Mouse (Mus musculus) liver, embryonic 15.5 days (tissue): Measurements from ENCODE around the gene Hist1h1d. TPM values are rescaled to one million over a fixed set of nuclear protein-coding genes. Genes with fewer than 3 reads are reported as not detected.
"Not testable (repeated sequence)": the region's sequence is repeated elsewhere in the genome, so short reads cannot be mapped to it uniquely, and the experiment has no call there.

Source experiments
- ATAC-seq: fragments of 200-750 bp; cut with Nextera tagmentation; 2 replicates; pipeline ENCODE4 v1.8.0; 2017; ENCODE audit warnings: moderate number of reproducible peaks, mild to moderate bottlenecking, moderate library complexity; ENCODE audit not compliant: insufficient read depth
- H3K27ac ChIP-seq: fragments of 300-500 bp; sonication (generic); replicated peaks from 2 replicates; pipeline ENCODE4 v1.5.1; 2015; ENCODE audit warnings: mild to moderate bottlenecking, inconsistent platforms
- H3K27me3 ChIP-seq: fragments of 300-500 bp; sonication (generic); 2 replicates; pipeline ENCODE4 v1.6.1; 2015; ENCODE audit warnings: mild to moderate bottlenecking, inconsistent platforms
- H3K36me3 ChIP-seq: fragments of 300-500 bp; sonication (generic); replicated peaks from 2 replicates; pipeline ENCODE4 v1.6.1; 2015; ENCODE audit warnings: moderate library complexity, mild to moderate bottlenecking, inconsistent platforms
- H3K4me1 ChIP-seq: fragments of 300-500 bp; sonication (generic); replicated peaks from 2 replicates; pipeline ENCODE4 v1.6.1; 2015; ENCODE audit warnings: inconsistent platforms
- H3K4me2 ChIP-seq: fragments of 300-500 bp; sonication (generic); 2 replicates; pipeline ENCODE4 v1.6.1; 2015; ENCODE audit warnings: moderate library complexity, mild to moderate bottlenecking, inconsistent platforms
- H3K4me3 ChIP-seq: fragments of 300-500 bp; sonication (generic); replicated peaks from 2 replicates; pipeline ENCODE4 v1.5.1; 2015; ENCODE audit warnings: mild to moderate bottlenecking, inconsistent platforms
- H3K9ac ChIP-seq: fragments of 300-500 bp; sonication (generic); 2 replicates; pipeline ENCODE4 v1.6.1; 2015; ENCODE audit warnings: moderate library complexity, mild to moderate bottlenecking, inconsistent platforms
- H3K9me3 ChIP-seq: fragments of 300-500 bp; sonication (generic); replicated peaks from 2 replicates; pipeline ENCODE4 v1.6.1; 2016; ENCODE audit warnings: inconsistent platforms
- WGBS: fragments of 180-500 bp; shearing (Covaris S2); methylation state at CpG from one replicate; pipeline ENCODE4 v1.1.7; 2015; ENCODE audit warnings: mixed read lengths; ENCODE audit not compliant: insufficient replicate concordance; 5-methylcytosine and 5-hydroxymethylcytosine counted together
- polyA plus RNA-seq: library from polyadenylated mRNA; unstranded; fragments of >200 nt; fragmentation: Nextera tagmentation; extraction: Ambion mirVana; gene quantifications from 2 replicates; pipeline ENCODE4 v1.2.1, GENCODE M21; 2015

Hist1h1d gene
- polyA plus RNA-seq, 1 experiment from 2014 or later: 1.1 TPM

DNA sequence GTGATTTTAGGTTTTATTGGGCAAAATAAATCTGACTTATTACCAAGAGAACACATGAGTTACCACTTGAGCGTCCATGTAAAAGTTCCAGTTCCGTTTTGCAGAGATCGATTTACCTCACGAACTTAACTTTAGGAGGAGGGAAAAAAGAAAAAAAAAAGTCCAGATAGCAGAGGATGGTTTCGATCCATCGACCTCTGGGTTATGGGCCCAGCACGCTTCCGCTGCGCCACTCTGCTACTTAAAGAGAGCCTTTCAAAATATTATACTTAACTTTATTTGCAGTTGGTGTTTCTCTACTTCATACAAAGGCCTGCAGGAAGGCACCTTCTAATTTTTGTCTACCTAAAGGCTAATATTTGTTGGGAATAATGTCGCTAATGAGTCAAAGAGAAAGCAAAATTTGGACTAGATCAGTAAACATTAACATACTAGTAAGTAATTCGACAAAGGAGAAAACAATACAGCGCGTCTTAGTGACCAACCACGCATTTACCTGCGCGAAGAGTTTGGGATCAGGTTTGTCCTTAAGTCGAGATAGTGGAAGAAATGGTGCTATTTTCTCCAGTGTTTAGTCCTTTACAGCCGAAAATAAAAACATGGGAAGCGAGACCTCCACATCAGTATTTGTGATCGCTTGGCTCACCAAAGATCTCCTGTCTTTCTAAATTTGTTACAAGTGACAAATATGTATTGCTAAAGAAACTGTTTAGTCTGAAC lies 22.7 kb upstream of the Hist1h1d start:
- H3K36me3 ChIP-seq: no peaks in the 10 kb centered on the region
- H3K27ac ChIP-seq: peak overlapping the region; percentile 98
- peak overlapping the region; percentile 78 for H3K4me2 ChIP-seq
- H3K4me3 ChIP-seq: peak overlapping the region; percentile 66
- H3K27me3 ChIP-seq: no peaks in the 10 kb centered on the region
- H3K9ac ChIP-seq: peak overlapping the region; percentile 75
- ATAC-seq: no peak
- no peaks in the 10 kb centered on the region for H3K9me3 ChIP-seq
- WGBS: under 1% methylated on average over 20 of the region's 20 CpGs
- H3K4me1 ChIP-seq: peaks cover 42% of the 10 kb centered on the region

GRCm38 (mm10) chr13:23530901-23531875 lies 21.9 kb upstream of the Hist1h1d start, which contains the start of gene Hist1h4h:
Gene Hist1h4h, plus strand, starts transcription at chr13:23531050.
- peak; percentile 59 for ATAC-seq
- H3K9ac ChIP-seq: peak within 1 kb of the TSS; percentile 75

GRCm38 (mm10) chr13:23532262-23533075 lies 20.6 kb upstream of the Hist1h1d start:
- H3K4me2 ChIP-seq: peak overlapping the region; percentile 78
- peak overlapping the region; percentile 66 for H3K4me3 ChIP-seq
- H3K9ac ChIP-seq: peak overlapping the region; percentile 75
- no peaks in the 10 kb centered on the region for H3K9me3 ChIP-seq
- H3K36me3 ChIP-seq: no peaks in the 10 kb centered on the region
- 14% methylated on average over 9 of the region's 9 CpGs for WGBS
- ATAC-seq: no peak
- H3K27me3 ChIP-seq: no peaks in the 10 kb centered on the region
- peak overlapping the region; percentile 98 for H3K27ac ChIP-seq
- H3K4me1 ChIP-seq: peaks cover 38% of the 10 kb centered on the region

More at GRCm38 (mm10) chr13:23530901-23531875, 21.9 kb upstream of the Hist1h1d start, which contains the start of gene Hist1h4h:
- Histone ChIP-seq H3K27ac (peak within 1 kb of the TSS; percentile 98), H3K4me1 (peaks cover 34% of the 10 kb centered on the region), H3K27me3 (no peaks in the 10 kb centered on the region), H3K4me2 (peak within 1 kb of the TSS; percentile 78), H3K9me3 (no peaks in the 10 kb centered on the region), H3K4me3 (peak within 1 kb of the TSS; percentile 66), H3K36me3 (no peaks in the 10 kb centered on the region)
- under 1% methylated on average over 64 of the region's 70 CpGs for WGBS

GRCm38 (mm10) chr13:23533560-23534367 lies 19.3 kb upstream of the Hist1h1d start, which contains the start of gene Hist1h2af:
Gene Hist1h2af, plus strand, starts transcription at chr13:23533906.
- not testable (repeated sequence) for H3K36me3 ChIP-seq, H3K9me3 ChIP-seq, H3K27me3 ChIP-seq
- Histone ChIP-seq H3K4me1 (peaks cover 47% of the 10 kb centered on the region), H3K4me2 (peak within 1 kb of the TSS; percentile 78), H3K9ac (peak within 1 kb of the TSS; percentile 75), H3K27ac (peak within 1 kb of the TSS; percentile 98), H3K4me3 (peak within 1 kb of the TSS; percentile 66)
- WGBS: under 1% methylated on average over 31 of the region's 53 CpGs
- ATAC-seq: peak; percentile 38

DNA sequence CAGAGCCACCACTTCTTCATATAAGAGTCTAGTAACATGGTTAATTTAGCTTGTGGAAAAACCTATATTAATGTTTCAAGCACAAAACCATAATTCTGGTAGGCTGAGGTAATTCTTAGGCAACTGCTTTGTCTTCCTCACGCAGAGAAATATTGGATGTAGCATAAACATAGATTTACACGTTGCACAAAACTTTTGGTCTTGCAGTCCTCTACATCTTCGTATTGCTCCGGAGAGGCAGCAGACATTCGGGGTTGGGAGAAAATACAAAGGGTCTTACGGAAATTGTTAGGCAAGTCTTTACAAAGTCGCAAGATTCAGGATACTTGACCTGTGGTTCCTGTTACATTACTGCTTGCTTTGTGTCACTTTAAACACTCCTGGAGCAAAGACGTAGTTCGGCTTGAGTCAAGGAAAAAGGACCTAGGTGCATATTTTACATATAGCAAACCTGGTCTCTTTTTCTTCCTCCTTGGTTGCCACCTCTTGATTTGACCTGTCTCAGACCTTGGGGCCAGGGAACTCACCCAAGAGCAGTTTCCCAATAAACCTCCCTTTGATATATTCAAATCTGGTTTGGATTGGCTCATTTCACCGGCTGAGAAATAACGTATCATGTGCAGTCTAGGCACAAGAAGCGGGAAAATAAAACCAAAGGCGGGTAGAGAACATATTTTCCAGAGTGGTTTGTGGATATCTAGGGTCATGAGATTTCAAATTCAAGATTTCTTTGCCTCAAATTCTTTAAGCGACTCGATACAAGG lies 18.5 kb upstream of the Hist1h1d start:
- H3K9ac ChIP-seq: peak overlapping the region; percentile 75

DNA sequence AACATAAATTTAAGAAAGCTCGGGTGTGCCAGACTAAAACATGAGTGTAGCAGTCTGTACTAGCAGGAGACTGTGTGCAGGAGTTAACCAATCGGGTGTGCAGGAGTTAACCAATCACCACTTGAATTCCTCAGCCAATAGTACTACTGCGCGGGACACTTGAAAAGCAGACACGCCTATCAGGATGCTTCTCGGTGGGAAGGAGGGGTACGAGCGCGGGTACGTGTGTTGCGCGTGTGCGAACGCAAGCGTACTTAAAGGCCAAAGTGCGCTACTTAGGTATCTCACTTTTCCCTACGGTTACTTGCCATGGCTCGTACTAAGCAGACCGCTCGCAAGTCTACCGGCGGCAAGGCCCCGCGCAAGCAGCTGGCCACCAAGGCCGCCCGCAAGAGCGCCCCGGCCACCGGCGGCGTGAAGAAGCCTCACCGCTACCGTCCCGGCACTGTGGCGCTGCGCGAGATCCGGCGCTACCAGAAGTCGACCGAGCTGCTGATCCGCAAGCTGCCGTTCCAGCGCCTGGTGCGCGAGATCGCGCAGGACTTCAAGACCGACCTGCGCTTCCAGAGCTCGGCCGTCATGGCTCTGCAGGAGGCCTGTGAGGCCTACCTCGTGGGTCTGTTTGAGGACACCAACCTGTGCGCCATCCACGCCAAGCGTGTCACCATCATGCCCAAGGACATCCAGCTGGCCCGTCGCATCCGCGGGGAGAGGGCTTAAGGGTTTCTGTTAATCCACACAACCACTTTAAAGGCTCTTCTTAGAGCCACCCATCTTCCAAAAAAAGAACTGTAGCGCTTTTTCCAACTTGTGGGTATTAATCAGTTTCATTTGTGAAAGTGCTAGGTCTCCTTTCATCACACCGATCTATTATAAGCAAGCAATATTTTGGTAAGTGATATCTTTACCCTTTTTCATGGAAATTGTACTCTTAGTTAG lies 17.7 kb upstream of the Hist1h1d start, which contains the start of gene Hist1h3g:
TSS of gene Hist1h3g (plus strand) at position 286 of the 939 bp plus-strand sequence.
- H3K36me3 ChIP-seq, H3K9me3 ChIP-seq, H3K27me3 ChIP-seq: not testable (repeated sequence)
- H3K4me3 ChIP-seq: peak within 1 kb of the TSS; percentile 66
- H3K9ac ChIP-seq: peak within 1 kb of the TSS; percentile 75
- peak; percentile 84 for ATAC-seq
- peak within 1 kb of the TSS; percentile 78 for H3K4me2 ChIP-seq
- H3K4me1 ChIP-seq: peaks cover 50% of the 10 kb centered on the region
- peak within 1 kb of the TSS; percentile 98 for H3K27ac ChIP-seq
- WGBS: under 1% methylated on average over 54 of the region's 62 CpGs

More for the DNA sequence above, 18.5 kb upstream of the Hist1h1d start:
- H3K27me3 ChIP-seq: no peaks in the 10 kb centered on the region
- H3K9me3 ChIP-seq: no peaks in the 10 kb centered on the region
- WGBS: under 1% methylated on average over 15 of the region's 15 CpGs
- peak; percentile 21 for ATAC-seq
- no peaks in the 10 kb centered on the region for H3K36me3 ChIP-seq
- peak overlapping the region; percentile 66 for H3K4me3 ChIP-seq
- peak overlapping the region; percentile 78 for H3K4me2 ChIP-seq
- peaks cover 47% of the 10 kb centered on the region for H3K4me1 ChIP-seq
- H3K27ac ChIP-seq: peak overlapping the region; percentile 98

DNA sequence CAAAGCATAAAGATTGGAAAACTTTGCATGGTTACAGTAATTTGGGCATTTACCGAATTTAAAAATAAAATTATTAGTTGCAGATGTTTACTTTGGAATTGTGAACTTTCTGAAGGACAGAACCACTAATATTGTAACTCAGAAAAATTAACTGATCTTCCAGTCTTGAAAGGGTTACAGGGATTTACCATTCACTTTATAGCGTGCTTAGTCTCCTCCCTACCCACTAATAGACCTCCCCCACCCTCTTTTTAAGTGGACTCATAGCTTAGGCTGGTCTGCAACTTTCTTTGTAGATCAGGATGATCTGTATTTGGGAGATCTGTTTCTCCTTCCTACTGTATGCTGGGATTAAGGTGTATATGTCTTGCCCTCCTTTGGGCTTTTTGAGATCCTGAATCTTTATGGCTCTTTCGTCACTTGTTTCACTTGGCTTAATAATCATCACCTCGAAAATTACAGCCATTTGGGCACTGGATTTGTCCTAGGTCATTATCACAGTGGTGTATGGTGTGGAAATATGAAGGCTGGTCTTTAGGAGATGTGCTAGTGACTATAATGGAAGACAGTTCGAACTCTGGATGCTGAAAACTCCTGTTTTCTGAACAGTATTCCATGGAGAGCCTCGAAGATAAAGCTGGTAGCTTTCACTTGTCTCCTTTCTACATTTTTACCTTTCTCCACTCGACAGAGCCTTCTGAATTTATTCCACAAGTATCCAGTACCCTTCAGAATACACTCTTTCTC lies 16.8 kb upstream of the Hist1h1d start:
- peaks cover 55% of the 10 kb centered on the region for H3K4me1 ChIP-seq

DNA sequence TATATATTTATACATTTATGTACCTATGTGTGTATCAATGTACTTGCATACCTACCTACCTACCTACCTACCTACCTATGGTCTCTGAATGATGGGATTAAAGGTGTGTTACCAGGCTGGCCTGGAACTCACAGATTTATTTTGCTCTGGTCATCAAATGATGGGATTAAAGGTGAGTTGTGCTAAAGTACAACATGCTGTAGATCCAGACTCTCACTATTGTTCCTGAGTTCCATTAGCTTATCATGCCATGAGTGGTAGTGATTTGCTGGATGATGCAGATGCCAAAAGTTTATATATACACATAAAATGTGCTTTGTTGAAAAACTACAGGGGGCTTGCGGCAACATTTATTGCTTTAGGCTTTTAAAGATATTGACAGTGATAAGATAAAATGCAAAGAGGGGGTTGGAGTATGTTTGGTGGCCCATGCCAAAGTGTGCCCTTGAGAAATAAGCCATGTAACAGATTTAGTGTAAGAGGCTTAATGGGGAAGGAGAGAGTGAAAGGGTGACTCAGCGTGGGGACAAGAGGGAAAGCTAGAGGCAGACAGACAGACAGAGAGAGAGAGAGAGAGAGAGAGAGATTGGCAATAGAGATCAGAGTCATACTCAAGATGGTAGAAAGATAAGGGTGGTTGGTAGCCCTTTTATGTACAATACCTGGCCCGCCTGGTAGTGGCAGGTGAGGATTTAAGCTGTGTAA lies 15.9 kb upstream of the Hist1h1d start:
- WGBS: 57% methylated on average over 3 of the region's 3 CpGs
- H3K27ac ChIP-seq: peak overlapping the region; percentile 98
- no peaks in the 10 kb centered on the region for H3K27me3 ChIP-seq
- no peaks in the 10 kb centered on the region for H3K36me3 ChIP-seq
- H3K9ac ChIP-seq: peak overlapping the region; percentile 73
- peak overlapping the region; percentile 78 for H3K4me2 ChIP-seq
- H3K4me1 ChIP-seq: peaks cover 58% of the 10 kb centered on the region
- no peak for ATAC-seq
- H3K4me3 ChIP-seq: peak overlapping the region; percentile 66
- H3K9me3 ChIP-seq: no peaks in the 10 kb centered on the region

More for the DNA sequence above, 16.8 kb upstream of the Hist1h1d start:
- Histone ChIP-seq H3K9me3 (no peaks in the 10 kb centered on the region), H3K4me3 (peak overlapping the region; percentile 66), H3K36me3 (no peaks in the 10 kb centered on the region), H3K27ac (peak overlapping the region; percentile 98), H3K27me3 (no peaks in the 10 kb centered on the region), H3K9ac (peak overlapping the region; percentile 73), H3K4me2 (peak overlapping the region; percentile 78)
- ATAC-seq: no peak
- 12% methylated on average over 7 of the region's 7 CpGs for whole genome bisulfite sequencing
